Mouse (Mus musculus) MEL (cell line): Measurements from ENCODE around the gene Them5. TPM values are rescaled to one million over a fixed set of nuclear protein-coding genes. Genes with fewer than 3 reads are reported as not detected.
A peak's percentile ranks its signal among the peaks of the same experiment; 100 is the strongest.

Source experiments
- DNase-seq: peaks from one replicate; pipeline ENCODE4 v3.0.0; 2011; ENCODE audit warnings: low read depth, low spot score
- H3K27ac ChIP-seq: 2 replicates; pipeline ENCODE4 v1.5.1; 2012; ENCODE audit warnings: low read depth, mild to moderate bottlenecking, control low read depth, low read length, moderate library complexity; ENCODE audit not compliant: control insufficient read depth
- H3K27me3 ChIP-seq, 2 experiments: fragments of 150-350 bp in 1 of 2; sonication (generic) in 1 of 2; 2 replicates each; pipeline ENCODE4 v1.6.1; 2012; ENCODE audit warnings: low read length in 2 of 2, mild to moderate bottlenecking in 2 of 2, improper control_type of control experiment in 1 of 2, moderate library complexity in 1 of 2; ENCODE audit not compliant: insufficient read depth in 2 of 2, control insufficient read depth in 1 of 2
- H3K36me3 ChIP-seq, 2 experiments: 2 replicates each; pipeline ENCODE4 v1.6.1; 2012 to 2014; ENCODE audit warnings: low read length in 2 of 2, improper control_type of control experiment in 1 of 2, inconsistent platforms in 1 of 2, mild to moderate bottlenecking in 1 of 2; ENCODE audit not compliant: insufficient read depth in 2 of 2, control insufficient read depth in 1 of 2
- H3K4me1 ChIP-seq, 2 experiments: fragments of 150-350 bp in 1 of 2; sonication (generic) in 1 of 2; 2 replicates each; pipeline ENCODE4 v1.6.1; 2012; ENCODE audit warnings: low read length in 2 of 2, improper control_type of control experiment in 1 of 2, mild to moderate bottlenecking in 1 of 2; ENCODE audit not compliant: insufficient read depth in 2 of 2, control insufficient read depth in 1 of 2
- H3K4me3 ChIP-seq, 2 experiments: fragments of 150-350 bp in 1 of 2; sonication (generic) in 1 of 2; 2 replicates each; pipeline ENCODE4 v1.5.1; 2012; ENCODE audit warnings: low read depth in 2 of 2, low read length in 2 of 2, mild to moderate bottlenecking in 2 of 2, moderate library complexity in 2 of 2, control low read depth in 1 of 2, improper control_type of control experiment in 1 of 2; ENCODE audit not compliant: control insufficient read depth in 1 of 2, insufficient read depth in 1 of 2
- H3K79me2 ChIP-seq: 2 replicates; pipeline ENCODE4 v1.6.1; 2012; ENCODE audit warnings: mild to moderate bottlenecking, low read length, moderate library complexity; ENCODE audit not compliant: control insufficient read depth, poor library complexity, insufficient read depth
- H3K9ac ChIP-seq: 2 replicates; pipeline ENCODE4 v1.6.1; 2012; ENCODE audit warnings: low read depth, mild to moderate bottlenecking, control low read depth, low read length, moderate library complexity; ENCODE audit not compliant: control insufficient read depth, poor library complexity, severe bottlenecking
- H3K9me3 ChIP-seq: fragments of 150-350 bp; sonication (generic); replicated peaks from 2 replicates; pipeline ENCODE4 v1.6.1; 2012; ENCODE audit warnings: mild to moderate bottlenecking, low read length, improper control_type of control experiment, moderate library complexity; ENCODE audit not compliant: insufficient read depth
- BHLHE40 ChIP-seq: IDR thresholded peaks from 2 replicates; pipeline ENCODE4 v1.6.1; 2012; ENCODE audit warnings: low read depth, mild to moderate bottlenecking, inconsistent platforms, low read length, improper control_type of control experiment, borderline replicate concordance
- CHD1 ChIP-seq: IDR thresholded peaks from 2 replicates; pipeline ENCODE4 v1.6.1; 2012; ENCODE audit warnings: low read depth, mild to moderate bottlenecking, inconsistent platforms, low read length, improper control_type of control experiment
- CHD2 ChIP-seq: IDR thresholded peaks from 2 replicates; pipeline ENCODE4 v1.6.1; 2011; ENCODE audit warnings: low read length, improper control_type of control experiment
- CTCF ChIP-seq, 3 experiments: IDR thresholded peaks in 2 of 3; conservative IDR thresholded peaks in 1 of 3; 2 replicates each; pipeline ENCODE4 v1.5.1; 2011 to 2012; ENCODE audit warnings: low read length in 3 of 3, low read depth in 2 of 3, mild to moderate bottlenecking in 2 of 3, improper control_type of control experiment in 1 of 3, inconsistent platforms in 1 of 3, mixed read lengths in 1 of 3, moderate library complexity in 1 of 3; ENCODE audit not compliant: control insufficient read depth in 1 of 3, insufficient read depth in 1 of 3, poor library complexity in 1 of 3, severe bottlenecking in 1 of 3
- E2F4 ChIP-seq: IDR thresholded peaks from 2 replicates; pipeline ENCODE4 v1.6.1; 2011; ENCODE audit warnings: low read depth, low read length, improper control_type of control experiment, borderline replicate concordance
- ELF1 ChIP-seq: IDR thresholded peaks from 2 replicates; pipeline ENCODE4 v1.6.1; 2014; ENCODE audit warnings: low read depth, mild to moderate bottlenecking, inconsistent platforms, low read length, improper control_type of control experiment, moderate library complexity
- ETS1 ChIP-seq: IDR thresholded peaks from 2 replicates; pipeline ENCODE4 v1.6.1; 2012; ENCODE audit warnings: low read depth, mild to moderate bottlenecking, inconsistent platforms, low read length, improper control_type of control experiment, moderate library complexity
- GABPA ChIP-seq: IDR thresholded peaks from 2 replicates; pipeline ENCODE4 v1.6.1; 2012; ENCODE audit warnings: low read depth, mild to moderate bottlenecking, inconsistent platforms, low read length, improper control_type of control experiment, moderate library complexity
- HCFC1 ChIP-seq: IDR thresholded peaks from 2 replicates; pipeline ENCODE4 v1.6.1; 2012; ENCODE audit warnings: low read depth, mild to moderate bottlenecking, inconsistent platforms, low read length, improper control_type of control experiment, moderate library complexity
- MAFK ChIP-seq: IDR thresholded peaks from 2 replicates; pipeline ENCODE4 v1.6.1; 2011; ENCODE audit warnings: low read depth, mild to moderate bottlenecking, low read length, improper control_type of control experiment, borderline replicate concordance
- MXI1 ChIP-seq: IDR thresholded peaks from 2 replicates; pipeline ENCODE4 v1.6.1; 2011; ENCODE audit warnings: mild to moderate bottlenecking, low read depth, low read length, improper control_type of control experiment
- MYC ChIP-seq: IDR thresholded peaks from 2 replicates; pipeline ENCODE4 v1.6.1; 2011; ENCODE audit warnings: low read depth, mild to moderate bottlenecking, low read length, improper control_type of control experiment, moderate library complexity
- NRF1 ChIP-seq: IDR thresholded peaks from 2 replicates; pipeline ENCODE4 v1.6.1; 2014; ENCODE audit warnings: low read depth, mild to moderate bottlenecking, inconsistent platforms, low read length, improper control_type of control experiment, moderate library complexity; ENCODE audit not compliant: poor library complexity, insufficient read depth, severe bottlenecking
- POLR2AphosphoS2 ChIP-seq: IDR thresholded peaks from 2 replicates; pipeline ENCODE4 v1.6.1; 2011; ENCODE audit warnings: low read length, improper control_type of control experiment
- POLR2AphosphoS5 ChIP-seq: IDR thresholded peaks from 2 replicates; pipeline ENCODE4 v1.6.1; 2012; ENCODE audit warnings: low read depth, borderline replicate concordance, mild to moderate bottlenecking, inconsistent platforms, low read length, moderate library complexity, mixed read lengths
- RAD21 ChIP-seq: IDR thresholded peaks from 2 replicates; pipeline ENCODE4 v1.6.1; 2011; ENCODE audit warnings: mild to moderate bottlenecking, low read depth, low read length, improper control_type of control experiment
- RCOR1 ChIP-seq: IDR thresholded peaks from 2 replicates; pipeline ENCODE4 v1.6.1; 2012; ENCODE audit warnings: low read depth, mild to moderate bottlenecking, inconsistent platforms, low read length, improper control_type of control experiment
- SIN3A ChIP-seq: IDR thresholded peaks from 2 replicates; pipeline ENCODE4 v1.6.1; 2012; ENCODE audit warnings: low read length, improper control_type of control experiment, inconsistent platforms
- SMC3 ChIP-seq: IDR thresholded peaks from 2 replicates; pipeline ENCODE4 v1.6.1; 2011; ENCODE audit warnings: low read depth, low read length, improper control_type of control experiment
- TBP ChIP-seq: IDR thresholded peaks from 2 replicates; pipeline ENCODE4 v1.8.0; 2011; ENCODE audit warnings: low read depth, low read length, improper control_type of control experiment
- TCF12 ChIP-seq: IDR thresholded peaks from 2 replicates; pipeline ENCODE4 v1.6.1; 2014; ENCODE audit warnings: low read depth, mild to moderate bottlenecking, inconsistent platforms, low read length, improper control_type of control experiment, moderate library complexity
- UBTF ChIP-seq: IDR thresholded peaks from 2 replicates; pipeline ENCODE4 v1.6.1; 2012; ENCODE audit warnings: low read depth, mild to moderate bottlenecking, inconsistent platforms, low read length, improper control_type of control experiment, moderate library complexity, borderline replicate concordance; ENCODE audit not compliant: insufficient read depth
- ZC3H11A ChIP-seq: IDR thresholded peaks from 2 replicates; pipeline ENCODE4 v1.6.1; 2012; ENCODE audit warnings: low read depth, mild to moderate bottlenecking, inconsistent platforms, low read length, improper control_type of control experiment
- ZNF384 ChIP-seq: IDR thresholded peaks from 2 replicates; pipeline ENCODE4 v1.6.1; 2012; ENCODE audit warnings: low read depth, mild to moderate bottlenecking, inconsistent platforms, low read length, improper control_type of control experiment
- polyA plus RNA-seq, 2 experiments: library from polyadenylated mRNA; stranded (reverse) in 1 of 2; unstranded in 1 of 2; fragments of >175 nt in 1 of 2; fragments of >200 nt in 1 of 2; gene quantifications; 2 replicates each; pipeline versions ENCODE4 v1.2.1 to v1.2.4; 2012; ENCODE audit warnings: low replicate concordance in 2 of 2, low read depth in 1 of 2; ENCODE audit not compliant: insufficient read length in 2 of 2, insufficient read depth in 1 of 2, missing spikeins in 1 of 2
- total RNA-seq: library from RNA; depleted of rRNA; stranded (reverse); fragments of 300-350 nt; gene quantifications from 2 replicates; pipeline ENCODE4 v1.2.3, GENCODE M21; 2012

The Them5 gene
- total and polyA plus RNA-seq, 3 experiments: not detected

GRCm38 (mm10) chr3:94360812-94361211 is 18.9 kb downstream of the Them5 start:
- Histone ChIP-seq H3K4me1 (no peaks in the 10 kb centered on the region), H3K27me3 (peaks cover 6 to 8% of the 10 kb centered on the region in 2 experiments; a peak in 3 of 4 replicates), H3K4me3 (no peak overlapping the region), H3K79me2 (no peaks in the 10 kb centered on the region), H3K9me3 (no peaks in the 10 kb centered on the region), H3K36me3 (no peaks in the 10 kb centered on the region), H3K27ac (no peak overlapping the region), H3K9ac (no peak overlapping the region)
- peak; percentile 35 for DNase-seq
- no peak for TF ChIP-seq POLR2AphosphoS2
- TF ChIP-seq CHD2: no peak
- TF ChIP-seq E2F4: no peak
- TF ChIP-seq POLR2AphosphoS5: no peak
- TF ChIP-seq RCOR1: no peak
- TF ChIP-seq TBP: no peak
- TF ChIP-seq ELF1: no peak
- TF ChIP-seq ZNF384: no peak
- TF ChIP-seq SMC3: peak; percentile 57
- no peak for TF ChIP-seq GABPA
- TF ChIP-seq NRF1: no peak
- no peak for TF ChIP-seq HCFC1
- peak; percentile 39 to 52 (median 43) for TF ChIP-seq CTCF (IDR thresholded peaks at IDR 0.05 in 2 of 3, conservative IDR thresholded peaks at IDR 0.05 in 1 of 3; ENCODE audit: control insufficient read depth in 1 of 3, insufficient read depth in 1 of 3, low read depth in 2 of 3, low read length in 3 of 3, poor library complexity in 1 of 3, severe bottlenecking in 1 of 3)
- TF ChIP-seq BHLHE40: no peak
- TF ChIP-seq SIN3A: no peak
- no peak for TF ChIP-seq UBTF
- no peak for TF ChIP-seq MAFK
- peak; percentile 39 for TF ChIP-seq RAD21

GRCm38 (mm10) chr3:94362138-94362537 is 20.2 kb downstream of the Them5 start, which contains the start of gene C2cd4d:
C2cd4d (plus strand) TSS chr3:94362438.
- TF ChIP-seq ELF1 (no peak), E2F4 (no peak), MXI1 (no peak), CHD2 (no peak), ZC3H11A (no peak), TBP (no peak), UBTF (no peak), CHD1 (no peak), MYC (no peak), ETS1 (no peak), TCF12 (no peak)
- no peak within 1 kb of the TSS for H3K27ac ChIP-seq
- no peaks in the 10 kb centered on the region for H3K4me1 ChIP-seq
- H3K4me3 ChIP-seq: no peak within 1 kb of the TSS
- H3K36me3 ChIP-seq: no peaks in the 10 kb centered on the region
- H3K9ac ChIP-seq: no peak within 1 kb of the TSS
- DNase-seq: no peak
- H3K79me2 ChIP-seq: no peaks in the 10 kb centered on the region
- H3K9me3 ChIP-seq: no peaks in the 10 kb centered on the region
- peaks cover 6 to 8% of the 10 kb centered on the region in 2 experiments; a peak in 3 of 4 replicates for H3K27me3 ChIP-seq
